Mouse (Mus musculus) monocyte, adult 5-6 weeks (primary cell): Measurements from ENCODE around the gene Pkd1l1. TPM values are rescaled to one million over a fixed set of nuclear protein-coding genes. Genes with fewer than 3 reads are reported as not detected.
A peak's percentile ranks its signal among the peaks of the same experiment; 100 is the strongest.

Experiments used
- ATAC-seq: fragments of 153-309, 156-312 bp; replicated peaks from 2 replicates; pipeline ENCODE4 v1.8.0; 2017; ENCODE audit warnings: mild to moderate bottlenecking; ENCODE audit not compliant: low TSS enrichment, insufficient number of reproducible peaks, severe bottlenecking, poor library complexity, low FRiP score
- total RNA-seq: library from RNA; stranded (forward); fragments of 200-1000, 200-491, 200-594 nt; gene quantifications from 3 replicates; pipeline ENCODE4 v1.2.3, GENCODE M21; 2017

Pkd1l1 gene
- total RNA-seq, 1 experiment from 2014 or later, result not detected

GRCm38 (mm10) chr11:8948871-8949270, 24.2 kb downstream of the Pkd1l1 start:
- ATAC-seq, result no peak

DNA sequence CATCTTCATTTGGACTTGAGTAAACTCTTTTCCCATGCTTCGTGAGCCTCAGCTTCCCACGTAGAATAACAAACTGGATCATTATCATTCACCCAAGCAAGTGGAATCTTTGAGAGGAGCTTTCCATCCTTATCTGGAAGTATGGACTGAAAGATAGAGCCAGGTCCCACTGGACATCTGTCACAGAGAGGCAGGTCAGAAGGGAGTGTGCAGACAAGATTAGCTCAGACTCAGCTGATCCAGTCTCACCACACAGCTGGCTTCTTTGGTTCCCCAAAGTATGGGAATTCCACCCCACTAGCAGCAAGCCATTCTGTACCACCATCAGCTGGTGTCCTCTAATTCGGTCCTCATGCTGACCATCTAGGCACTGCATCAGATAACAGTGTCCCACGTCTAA, 29.0 kb downstream of the Pkd1l1 start:
- no peak for ATAC-seq

DNA sequence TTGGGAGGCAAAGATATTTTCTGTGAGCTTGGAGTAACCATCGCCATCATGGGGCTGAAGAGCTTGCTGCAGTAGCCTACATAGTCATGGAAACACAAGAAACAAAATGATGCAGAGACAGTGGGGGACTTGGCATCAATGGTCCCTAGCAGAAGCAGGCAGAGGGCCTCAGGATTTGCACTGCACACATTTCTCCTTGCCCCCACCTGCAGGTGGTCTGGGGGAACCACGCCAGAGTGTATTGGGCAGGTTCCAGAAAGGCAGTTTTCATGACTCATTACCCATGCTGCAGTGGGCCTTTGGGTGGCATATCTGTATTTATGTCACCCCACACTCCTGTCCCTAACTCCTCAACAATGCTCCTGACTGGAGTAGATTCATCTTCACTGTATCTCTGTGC, 30.6 kb downstream of the Pkd1l1 start:
- ATAC-seq, result no peak

- no peak for ATAC-seq
These were observed 36.5 kb downstream of the Pkd1l1 start for GRCm38 (mm10) chr11:8936431-8937110.

DNA sequence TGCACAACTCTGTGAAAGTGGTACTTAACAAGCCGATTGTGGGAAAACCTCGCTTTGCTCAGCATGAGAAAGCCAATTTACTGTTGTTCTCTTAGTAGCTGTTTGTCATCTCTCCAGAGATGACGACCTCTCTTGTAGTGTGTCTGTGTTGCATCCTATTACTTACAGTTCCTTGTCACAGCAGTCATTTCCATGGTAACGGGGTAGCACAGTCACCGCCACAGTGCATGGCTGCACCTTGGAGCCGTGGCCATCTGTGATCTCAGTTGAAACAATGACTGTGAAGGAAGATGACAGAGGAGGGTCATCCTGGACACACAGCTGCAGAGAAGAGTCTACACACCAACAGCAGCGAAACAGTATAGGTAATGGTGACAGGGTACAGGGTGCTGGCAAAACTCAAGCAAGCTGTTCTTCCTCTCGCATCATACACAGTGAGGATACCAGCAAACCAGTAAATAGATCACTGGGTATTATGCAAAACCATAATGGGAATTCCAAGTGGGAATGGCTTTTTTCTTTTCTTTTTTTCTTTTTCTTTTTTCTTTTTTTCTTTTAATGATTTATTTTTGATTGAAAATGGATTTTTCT, 56.9 kb downstream of the Pkd1l1 start:
- ATAC-seq, result no peak

GRCm38 (mm10) chr11:8882793-8883192, 90.3 kb downstream of the Pkd1l1 start:
- no peak for ATAC-seq

DNA sequence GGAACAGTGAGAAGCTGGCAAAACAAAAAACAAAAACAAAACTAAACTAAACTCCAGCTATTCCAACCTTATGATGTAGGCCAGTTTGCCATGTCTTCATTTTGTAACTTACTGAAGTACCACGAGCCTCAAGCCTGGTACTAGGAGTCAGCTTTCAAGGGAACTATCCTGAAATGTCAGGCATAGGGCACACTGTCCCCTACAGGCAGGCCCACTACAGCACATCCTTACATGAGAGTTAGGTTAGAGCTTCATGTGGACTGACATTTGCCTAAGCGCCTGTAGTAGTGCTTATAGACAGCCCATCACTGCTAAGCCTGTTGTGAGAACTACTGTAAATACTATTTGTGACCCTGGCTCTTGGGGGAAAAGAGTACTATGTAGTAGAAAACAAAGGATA, 91.5 kb downstream of the Pkd1l1 start:
- no peak for ATAC-seq

DNA sequence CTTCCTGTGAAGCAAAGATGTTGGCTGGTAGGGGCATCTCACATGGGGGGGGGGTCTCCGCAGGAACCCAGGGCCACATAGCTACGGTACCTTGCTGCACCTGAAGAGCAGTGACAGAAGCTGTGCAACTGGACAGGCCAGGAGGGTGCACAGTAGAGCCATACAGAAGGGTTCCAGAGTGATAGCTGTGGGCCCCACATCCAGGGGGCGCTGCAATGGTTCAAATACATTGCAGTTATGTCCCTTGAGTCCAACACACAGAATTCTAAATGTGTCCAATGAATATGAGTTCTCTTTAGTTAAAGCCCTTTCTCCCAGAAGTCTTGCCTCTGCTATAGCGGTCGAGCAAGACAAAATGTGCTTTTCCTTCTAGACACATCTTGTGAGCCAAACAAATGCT, 103.0 kb downstream of the Pkd1l1 start:
- ATAC-seq, result no peak

- no peak for ATAC-seq
These were observed 107.0 kb downstream of the Pkd1l1 start for GRCm38 (mm10) chr11:8866021-8866420.

DNA sequence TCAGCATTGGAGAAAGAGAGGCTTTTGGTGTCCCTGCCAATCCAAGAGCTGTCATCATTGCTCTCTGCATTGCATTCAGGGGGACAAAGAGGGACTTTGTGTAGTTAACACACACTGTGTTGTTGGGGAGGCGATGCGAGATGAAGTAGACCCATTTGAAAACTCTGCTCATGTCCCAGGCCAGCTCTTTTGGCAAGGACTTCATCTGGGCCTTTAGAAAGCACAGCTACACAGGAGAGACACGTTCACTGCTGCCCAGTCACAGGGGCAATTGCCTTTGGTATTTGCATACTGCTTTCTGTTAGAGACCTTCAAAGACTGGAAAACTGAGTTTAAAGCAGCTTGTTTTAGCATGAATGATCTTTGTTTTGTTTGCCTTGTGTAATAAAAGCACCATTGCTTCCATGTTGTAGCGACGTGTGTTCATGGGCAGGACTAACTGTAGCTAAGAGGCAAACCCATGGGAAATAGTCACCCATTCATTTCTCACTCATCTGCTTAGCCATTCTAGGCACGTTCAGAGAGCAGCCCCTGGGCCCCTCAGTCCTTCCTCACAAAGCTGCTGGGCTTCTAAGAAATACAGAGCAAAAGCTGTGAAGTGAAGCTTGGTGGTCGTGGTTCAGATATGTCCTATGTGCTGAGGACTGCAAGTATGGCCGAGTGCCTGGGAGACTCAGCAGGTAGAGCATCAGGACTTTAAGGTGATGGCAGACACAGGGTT, 109.0 kb downstream of the Pkd1l1 start:
- ATAC-seq, result no peak

GRCm38 (mm10) chr11:8862426-8862825, 110.6 kb downstream of the Pkd1l1 start:
- ATAC-seq, result no peak

DNA sequence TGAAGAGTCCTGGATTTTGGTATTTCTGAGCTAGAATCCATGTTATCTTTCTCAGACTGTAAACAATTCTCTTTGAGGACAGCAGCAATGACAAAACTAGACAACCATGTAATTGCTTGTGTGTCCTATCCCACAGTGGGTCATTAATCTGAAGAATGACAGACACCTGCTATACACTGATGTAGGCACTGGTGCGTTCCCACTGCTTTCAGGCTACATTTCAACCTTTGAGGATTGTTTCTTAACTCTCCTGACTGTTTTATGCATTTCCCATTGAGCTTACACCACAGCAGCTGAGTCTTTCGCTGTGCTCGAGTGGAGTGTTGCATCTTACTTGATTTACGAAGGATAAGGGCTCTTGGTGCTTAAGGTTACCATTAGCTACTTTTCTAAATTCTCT, 111.1 kb downstream of the Pkd1l1 start:
- no peak for ATAC-seq

DNA sequence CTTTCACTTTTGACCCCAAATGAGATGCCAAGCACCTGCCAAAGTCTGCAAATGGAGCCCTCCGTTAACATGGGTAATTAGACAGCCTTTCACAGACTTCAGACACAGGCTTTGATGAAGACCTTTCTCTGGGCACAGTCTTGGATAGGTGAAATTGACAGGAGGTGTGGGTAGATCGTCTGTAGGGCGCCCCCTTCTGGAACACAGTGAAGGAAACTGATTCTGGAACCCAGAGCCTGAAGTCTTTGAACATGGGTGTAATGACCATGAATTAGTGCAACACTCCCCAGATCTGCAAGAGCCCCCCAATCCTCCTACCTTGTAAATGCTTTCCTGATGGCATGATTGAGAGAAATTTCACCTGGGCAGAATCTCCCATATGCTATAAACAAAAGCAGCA, 112.2 kb downstream of the Pkd1l1 start:
- ATAC-seq, result no peak

GRCm38 (mm10) chr11:8859868-8860267, 113.2 kb downstream of the Pkd1l1 start:
- no peak for ATAC-seq

GRCm38 (mm10) chr11:8859041-8859440, 114.0 kb downstream of the Pkd1l1 start:
- ATAC-seq, result no peak

DNA sequence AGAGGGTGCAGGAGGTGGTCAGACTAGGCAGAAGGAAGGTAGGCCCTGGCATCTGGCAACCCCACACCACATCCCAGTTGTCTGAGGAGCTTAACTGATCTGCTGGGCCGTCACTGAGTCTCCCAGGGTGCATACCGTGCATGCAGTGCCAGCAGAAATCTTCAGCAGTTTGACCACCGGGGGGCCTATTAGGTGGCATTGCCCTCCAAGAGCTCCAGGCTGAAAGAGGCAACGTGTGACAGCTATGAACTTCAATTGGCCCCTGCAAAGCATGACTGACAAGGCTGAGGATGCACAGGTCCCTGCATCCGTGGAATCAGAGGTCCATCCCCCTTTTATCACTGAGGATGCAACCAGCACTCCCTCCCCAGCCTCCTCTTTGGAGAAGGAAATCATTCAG, 116.9 kb downstream of the Pkd1l1 start:
- no peak for ATAC-seq

DNA sequence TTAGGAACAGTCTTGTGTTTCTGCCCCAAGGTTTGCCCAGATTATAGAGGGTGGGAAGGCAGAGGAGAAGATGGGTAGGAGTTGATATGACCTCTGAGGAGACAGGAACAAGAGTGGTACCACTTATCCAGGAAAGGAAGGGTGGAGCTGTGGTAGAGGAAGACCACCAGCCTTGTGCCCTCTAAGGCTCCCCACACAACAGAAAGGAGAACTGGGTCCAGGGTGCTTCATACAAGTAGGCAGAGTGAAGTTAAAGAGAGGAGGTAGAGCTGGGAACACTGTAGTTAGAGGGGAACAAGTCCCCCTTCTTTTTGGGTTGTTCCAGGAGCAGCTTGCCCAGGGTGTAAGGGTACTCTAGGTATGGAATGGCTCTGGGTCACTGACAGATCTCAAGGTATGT, 125.0 kb downstream of the Pkd1l1 start:
- no peak for ATAC-seq

GRCm38 (mm10) chr11:8847627-8848026, 125.4 kb downstream of the Pkd1l1 start:
- ATAC-seq, result peak; percentile 40; the same call in 1 of the 2 replicates

- no peak for ATAC-seq
These were observed 136.9 kb downstream of the Pkd1l1 start for GRCm38 (mm10) chr11:8836176-8836575.

DNA sequence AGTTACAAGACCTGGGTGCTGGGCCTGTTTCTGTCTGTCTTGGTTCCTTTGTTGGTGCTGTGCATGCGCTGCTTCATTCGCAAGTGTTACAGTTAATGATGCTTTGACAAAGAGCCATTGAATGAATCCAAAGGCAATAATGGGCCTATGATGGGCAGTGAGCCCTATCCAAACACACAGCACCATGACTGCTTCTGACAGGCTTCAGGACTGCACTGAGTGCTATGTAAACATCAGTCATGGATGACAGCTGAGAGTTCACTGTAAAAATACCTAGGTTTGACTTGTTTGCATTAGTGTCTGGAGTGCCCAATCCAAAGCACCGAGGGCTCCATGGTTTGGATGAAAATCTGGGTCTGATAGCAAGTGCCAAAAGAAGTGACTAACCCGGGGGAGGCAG, 138.9 kb downstream of the Pkd1l1 start:
- ATAC-seq, result no peak
